Mouse (Mus musculus) gastrocnemius, adult 18-20 months (tissue): ENCODE measurements around the gene 1700080O16Rik. TPM values are rescaled to one million over a fixed set of nuclear protein-coding genes. Genes with fewer than 3 reads are reported as not detected.

ENCODE experiments used
- DNase-seq: peaks from one replicate; pipeline ENCODE4 v3.0.0; 2021; ENCODE audit warnings: low spot score
- long read RNA-seq, 2 experiments: library from polyadenylated mRNA; stranded (forward); transcript quantifications; one replicate each; pipeline ENCODE4 v2.0.0; 2021
- total RNA-seq, 2 experiments: library from RNA; stranded (reverse); gene quantifications; 2 replicates each; pipeline ENCODE4 v1.2.3; 2021

1700080O16Rik gene
- total RNA-seq, result not detected
- long read RNA-seq, experiment 1, result 0 reads
- long read RNA-seq, experiment 2, result 0 reads

DNA sequence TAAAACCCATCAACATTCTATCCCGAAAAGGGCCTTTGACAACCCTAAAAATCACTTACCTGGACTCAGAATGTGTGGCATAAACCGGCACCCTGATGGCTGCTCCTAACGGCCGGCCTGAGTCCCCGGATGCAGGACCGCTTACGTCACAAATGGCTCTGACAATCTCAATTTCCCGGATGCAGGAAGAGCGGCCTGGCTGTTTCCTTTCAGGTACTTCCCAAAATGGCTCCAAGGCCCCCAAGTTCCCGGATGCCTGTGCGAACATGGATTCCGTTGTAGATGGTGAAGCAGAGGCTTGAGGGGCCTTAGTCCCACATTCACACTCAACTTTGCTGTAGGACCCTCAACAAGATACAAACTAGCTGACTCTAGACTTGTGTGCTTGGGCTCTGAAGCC, at the start of gene 1700080O16Rik:
Gene 1700080O16Rik, minus strand, starts transcription at position 101 of the 400 bp plus-strand sequence.
- DNase-seq, result no peak

DNA sequence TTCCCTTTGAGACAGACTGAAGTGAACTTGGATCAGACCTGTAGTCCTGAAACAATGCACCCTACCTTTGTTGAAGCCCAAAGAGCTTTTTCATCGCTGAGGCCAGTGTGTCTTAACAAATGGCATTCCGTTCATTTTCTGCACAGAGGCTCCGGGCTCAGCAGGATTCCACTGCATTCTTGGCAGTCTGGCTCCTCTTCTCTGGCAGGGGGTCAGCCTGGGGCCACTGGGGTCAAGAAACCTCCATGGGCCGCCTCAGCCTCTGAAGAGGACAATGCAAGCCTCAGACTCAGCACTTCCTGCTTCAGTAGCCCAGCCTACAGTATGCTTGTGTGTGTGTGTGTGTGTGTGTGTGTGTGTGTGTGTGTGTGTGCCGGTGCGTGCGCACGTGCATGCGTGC, 45.1 kb upstream of the 1700080O16Rik start:
- peak; percentile 18 for DNase-seq

DNA sequence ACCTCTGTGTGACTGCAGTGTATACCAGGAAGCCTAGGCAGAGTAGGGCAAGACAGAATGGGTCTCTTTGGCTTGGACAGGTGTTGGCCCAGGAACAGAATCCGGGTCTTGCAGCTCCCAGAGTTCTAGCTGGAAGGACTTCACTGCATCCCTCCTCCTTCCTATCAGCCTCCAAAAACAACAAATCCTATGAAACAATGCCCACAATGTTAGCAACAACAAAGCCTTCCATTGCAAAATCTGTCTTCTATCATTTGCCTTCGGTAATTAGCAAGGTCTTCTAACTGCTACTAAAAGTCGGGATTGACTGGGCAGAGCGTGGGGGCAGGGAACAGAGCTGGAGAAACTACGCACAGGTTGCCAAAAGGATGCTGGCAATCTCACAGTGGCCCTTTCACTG, 27.5 kb upstream of the 1700080O16Rik start:
- DNase-seq, result no peak

DNA sequence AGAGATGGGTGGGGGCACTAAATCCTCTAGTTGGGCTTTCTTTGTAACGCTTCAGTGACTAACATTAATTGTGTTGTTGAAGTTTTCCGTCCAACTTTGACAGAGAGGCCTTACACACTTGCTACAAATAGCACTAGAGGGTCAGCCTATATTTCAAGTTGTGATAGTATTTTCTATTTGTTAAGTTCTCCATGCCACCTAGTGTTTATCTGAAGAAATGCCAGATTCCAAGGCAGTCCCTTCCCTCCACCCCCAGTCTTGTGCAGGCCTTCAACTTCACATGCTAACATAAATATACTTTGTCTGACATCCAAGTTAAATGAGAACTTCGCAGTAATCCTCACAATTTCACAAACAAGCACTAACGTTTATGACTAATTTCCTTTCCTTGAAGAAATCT, 26.9 kb upstream of the 1700080O16Rik start:
- no peak for DNase-seq

DNA sequence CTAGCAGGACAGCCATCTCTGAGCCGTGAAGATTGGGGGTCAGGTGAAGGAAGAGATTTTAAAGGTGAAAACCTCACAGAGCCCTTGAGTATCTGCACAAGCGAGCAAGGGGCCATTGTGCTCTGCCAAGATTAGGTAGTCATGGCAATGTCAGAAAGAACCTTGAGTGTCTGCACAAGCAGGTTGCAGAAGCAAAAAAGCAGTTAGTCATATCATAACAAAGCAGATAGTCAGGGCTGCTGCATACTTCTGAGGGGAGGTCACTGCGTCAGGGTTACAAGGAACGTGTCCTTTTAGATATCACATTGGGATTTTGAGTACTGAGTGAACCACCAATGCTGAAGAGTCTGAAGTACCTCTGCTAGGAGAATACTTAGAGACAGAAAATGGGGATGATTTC, 3.8 kb upstream of the 1700080O16Rik start:
- DNase-seq, result no peak

DNA sequence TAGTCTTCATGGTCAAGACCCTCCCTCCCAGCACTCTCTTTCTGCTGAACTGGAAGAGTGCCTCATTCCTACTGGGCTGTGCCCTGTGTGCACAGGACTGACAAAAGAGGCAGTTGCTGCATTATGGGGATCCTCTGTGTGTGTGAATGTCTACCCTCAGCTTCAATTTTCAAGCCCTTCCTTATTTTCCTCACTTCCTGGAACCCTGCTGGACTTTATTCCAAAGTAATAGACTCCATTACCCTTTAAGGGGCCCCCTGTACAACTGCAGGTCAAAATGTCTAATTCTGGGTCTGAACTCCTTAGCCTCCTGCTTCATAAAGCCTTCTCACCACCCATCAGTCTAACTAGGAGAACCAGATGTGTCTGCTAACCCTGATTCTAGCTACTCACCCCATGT, 2.0 kb upstream of the 1700080O16Rik start:
- no peak for DNase-seq

DNA sequence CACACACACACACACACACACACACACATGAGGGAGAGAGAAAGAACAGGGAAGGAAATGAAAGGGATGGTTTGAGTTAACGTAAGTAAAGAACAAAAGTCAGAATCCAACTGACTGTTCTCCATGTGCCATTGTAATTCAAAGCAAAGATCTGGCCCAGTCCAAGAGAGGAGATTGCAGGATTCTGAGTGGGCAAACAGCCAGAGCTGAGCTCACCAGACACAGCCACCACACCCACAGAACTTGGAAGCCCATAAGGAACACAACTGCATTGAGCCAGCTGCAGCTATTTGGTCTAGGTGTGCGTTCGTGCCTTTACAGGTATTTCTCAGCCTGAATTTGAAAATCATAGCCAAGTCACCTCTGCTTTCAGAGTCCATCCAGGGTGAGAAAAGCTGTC, 24.5 kb downstream of the 1700080O16Rik start:
- peak; percentile 45 for DNase-seq

DNA sequence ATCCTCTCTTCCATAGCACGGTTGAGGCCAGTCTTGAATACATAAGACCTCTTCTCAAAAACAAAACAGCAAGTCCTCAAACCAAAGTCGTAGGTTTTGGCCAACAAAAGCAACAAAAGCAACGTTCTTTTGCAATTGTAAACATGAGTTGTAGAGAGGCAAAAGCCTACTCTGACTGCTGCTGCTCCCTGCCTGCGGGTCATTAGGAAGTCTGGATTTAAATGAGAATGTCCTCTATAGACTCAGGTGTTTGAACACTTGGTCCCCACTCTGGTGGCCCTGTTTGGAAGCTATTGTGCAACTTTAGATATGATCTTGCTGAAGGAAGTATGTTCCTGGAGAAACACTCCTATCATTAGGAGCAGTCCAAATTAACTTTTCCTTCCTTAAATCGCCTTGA, 34.5 kb downstream of the 1700080O16Rik start:
- DNase-seq, result no peak

DNA sequence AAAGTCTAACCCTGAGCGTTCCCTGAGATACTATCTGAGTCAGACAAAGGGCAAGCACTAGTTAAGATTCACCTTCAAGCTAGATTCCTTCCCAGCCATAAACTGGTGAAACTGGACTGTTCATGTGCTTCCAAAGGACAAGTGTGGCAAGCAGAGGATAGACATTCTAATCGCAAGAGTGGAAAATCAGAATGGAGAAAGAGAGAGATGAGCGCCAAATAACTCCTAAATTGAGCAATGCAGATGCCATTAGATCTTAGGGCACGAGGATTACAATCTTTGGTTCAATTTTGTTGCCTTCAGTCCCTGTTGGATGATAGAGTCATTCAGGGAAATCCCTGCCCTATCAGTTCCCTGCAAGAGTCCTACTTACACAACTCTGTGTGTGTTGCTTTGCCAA, 53.5 kb downstream of the 1700080O16Rik start:
- no peak for DNase-seq

Other genes with a start within 250 kb of the 1700080O16Rik start
- gene Usp26, start 171.5 kb downstream of the 1700080O16Rik start, total RNA-seq, result not detected
- 10 to 100 TPM; 38.6 to 46.2 TPM for gene Gpc4, start 192.5 kb upstream of the 1700080O16Rik start, total RNA-seq